Mouse (Mus musculus) C2C12 (cell line): ENCODE measurements at regions not wholly inside any gene's neighbourhood (a gene's known extent, or its start where the extent isn't known, plus 50 kb on each side); places are given as distances from the start of the nearest gene placed in this dataset.

ENCODE experiments used
- CTCF ChIP-seq: IDR thresholded peaks from one replicate; pipeline ENCODE4 v1.5.1; 2011; ENCODE audit not compliant: control insufficient read depth, insufficient read depth, insufficient read length
- FOSL1 ChIP-seq: IDR thresholded peaks from one replicate; pipeline ENCODE4 v1.8.0; 2011; ENCODE audit warnings: mild to moderate bottlenecking, low read length; ENCODE audit not compliant: poor library complexity, insufficient read depth, severe bottlenecking
- MYOG ChIP-seq: IDR thresholded peaks from one replicate; pipeline ENCODE4 v1.6.1; 2011; ENCODE audit not compliant: control insufficient read depth, insufficient read length; ENCODE audit errors: extremely low read depth
- USF1 ChIP-seq: IDR thresholded peaks from one replicate; pipeline ENCODE4 v1.6.1; 2011; ENCODE audit warnings: low read depth, mild to moderate bottlenecking, control low read depth, moderate library complexity

DNA sequence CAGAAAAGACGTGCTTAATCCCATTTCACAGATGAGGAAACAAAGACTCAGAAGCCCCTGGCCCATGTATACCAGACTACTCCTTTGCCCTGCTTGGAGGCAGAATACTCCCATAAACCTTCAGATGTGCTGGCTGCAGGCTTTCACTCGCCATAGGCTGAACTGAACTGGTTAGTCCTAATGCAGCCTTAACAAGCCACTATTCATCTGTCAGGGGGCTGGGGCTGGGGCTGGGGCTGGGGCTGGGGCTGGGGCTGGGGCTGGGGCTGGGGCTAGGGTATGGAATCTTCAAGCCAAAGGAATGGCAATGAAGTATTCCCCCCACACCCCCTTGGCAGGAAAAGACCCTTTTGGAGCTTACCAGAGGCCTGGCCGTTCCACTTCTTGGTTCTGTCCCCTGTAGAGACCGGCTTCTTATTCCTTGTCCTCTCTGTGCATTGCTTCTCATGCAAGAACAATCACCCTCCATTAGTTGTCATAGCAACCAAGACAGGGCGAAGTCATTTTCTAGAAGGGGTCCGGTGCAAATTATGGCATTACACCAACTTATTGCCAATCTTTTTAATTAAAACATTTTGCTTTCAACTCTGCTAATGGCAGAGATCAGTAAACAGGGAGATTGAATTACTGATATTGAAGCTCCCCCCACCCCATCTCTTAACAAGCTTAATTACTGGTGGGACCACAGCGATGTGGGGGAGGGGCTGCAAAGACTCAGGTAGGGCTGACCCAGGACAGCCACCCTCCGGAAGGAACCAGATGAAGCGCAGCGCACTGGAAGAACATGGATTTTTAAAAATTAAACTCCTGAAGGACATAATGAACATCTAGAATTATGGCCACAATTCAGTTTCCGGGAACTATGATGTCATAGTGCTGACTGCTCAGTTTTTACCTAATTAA is 104.6 kb upstream of the Ret start:
- TF ChIP-seq CTCF (no peak), USF1 (no peak), MYOG (no peak), FOSL1 (no peak)
